Mouse (Mus musculus) left cerebral cortex, adult 2 months (tissue): ENCODE results near the gene Zfp287. TPM values are rescaled to one million over a fixed set of nuclear protein-coding genes. Genes with fewer than 3 reads are reported as not detected.

Experiments
- DNase-seq, 2 experiments: peaks; one replicate each; pipeline ENCODE4 v3.0.0; 2021 to 2022; ENCODE audit warnings: low spot score in 2 of 2, mixed read lengths in 1 of 2; ENCODE audit errors: extremely low spot score in 1 of 2
- H3K27ac ChIP-seq: fragments of 200-600 bp; 2 replicates; pipeline ENCODE4 v1.8.1; 2022
- H3K4me3 ChIP-seq: fragments of 200-600 bp; 2 replicates; pipeline ENCODE4 v1.8.1; 2022
- CTCF ChIP-seq: fragments of 200-600 bp; IDR thresholded peaks from 2 replicates; pipeline ENCODE4 v1.8.1; 2022; ENCODE audit warnings: antibody characterized with exemption, mild to moderate bottlenecking, moderate library complexity
- intact Hi-C: fragments of 180-260 bp; cut with DNase I; formaldehyde crosslinking; loops from one replicate; pipeline ENCODE4 v1.15.1; 2025
- total RNA-seq, 2 experiments: library from RNA; stranded (reverse); gene quantifications; 2 replicates each; pipeline ENCODE4 v1.2.3; 2021

Zfp287 gene
- total RNA-seq, 2 experiments from 2014 or later = 16.2 to 17.3 TPM

- Histone ChIP-seq H3K27ac (no peak overlapping the region), H3K4me3 (no peak overlapping the region)
- DNase-seq = no peak
- intact Hi-C loops = no loop called here
- no peak for TF ChIP-seq CTCF
Observed at GRCm38 (mm10) chr11:62660885-62661284, 70.8 kb downstream of the Zfp287 start.

- H3K4me3 ChIP-seq = no peak overlapping the region
- no peak for DNase-seq
- no peak overlapping the region for H3K27ac ChIP-seq
- intact Hi-C loops = no loop called here
- no peak for TF ChIP-seq CTCF
Observed at GRCm38 (mm10) chr11:62652080-62652479, 79.6 kb downstream of the Zfp287 start.

- no peak for DNase-seq
Observed at GRCm38 (mm10) chr11:62651563-62651962, 80.1 kb downstream of the Zfp287 start.

More at GRCm38 (mm10) chr11:62651563-62651962, 80.1 kb downstream of the Zfp287 start:
- no peak overlapping the region for H3K4me3 ChIP-seq
- no peak for TF ChIP-seq CTCF
- intact Hi-C loops = no loop called here
- H3K27ac ChIP-seq = no peak overlapping the region

Other genes with a start within 250 kb of the Zfp287 start
- gene Cenpv, start 192.6 kb downstream of the Zfp287 start, total RNA-seq = 10 to 100 TPM; 34.6 to 41.0 TPM
- 1,000 to 10,000 TPM; 1,603 to 1,693 TPM for gene Ubb, start 180.7 kb downstream of the Zfp287 start, total RNA-seq
- gene Trpv2, start 157.4 kb downstream of the Zfp287 start, total RNA-seq = 10 to 100 TPM; 17.1 to 18.7 TPM
- gene Lrrc75a, start 83.4 kb downstream of the Zfp287 start, total RNA-seq = 10 to 100 TPM; 20.0 to 24.9 TPM
- 10 to 100 TPM; 21.5 to 28.4 TPM for gene Mmgt2, start 83.2 kb downstream of the Zfp287 start, total RNA-seq
- not detected for gene Gm10428, start 21.2 kb upstream of the Zfp287 start, total RNA-seq
- gene Zfp286, start 57.6 kb upstream of the Zfp287 start, total RNA-seq = 10 to 100 TPM; 26.8 to 29.0 TPM
- gene Trim16, start 88.3 kb upstream of the Zfp287 start, total RNA-seq = 1 to 10 TPM; 2.4 to 4.0 TPM
- gene Fbxw10, start 115.2 kb upstream of the Zfp287 start, total RNA-seq = 1 to 10 TPM in 1 of 2 experiments, under 1 TPM in 1; 0.96 to 1.2 TPM
- 10 to 100 TPM; 29.2 to 31.4 TPM for gene Tvp23b, start 147.6 kb upstream of the Zfp287 start, total RNA-seq
- gene Cdrt4, start 219.3 kb upstream of the Zfp287 start, total RNA-seq = not detected